Mouse (Mus musculus): ENCODE results near the gene Ccdc71. TPM values are rescaled to one million over a fixed set of nuclear protein-coding genes. Genes with fewer than 3 reads are reported as not detected.

The Ccdc71 gene
- polyA plus RNA-seq, 1 experiment from 2014 or later = 49.6 TPM

DNA sequence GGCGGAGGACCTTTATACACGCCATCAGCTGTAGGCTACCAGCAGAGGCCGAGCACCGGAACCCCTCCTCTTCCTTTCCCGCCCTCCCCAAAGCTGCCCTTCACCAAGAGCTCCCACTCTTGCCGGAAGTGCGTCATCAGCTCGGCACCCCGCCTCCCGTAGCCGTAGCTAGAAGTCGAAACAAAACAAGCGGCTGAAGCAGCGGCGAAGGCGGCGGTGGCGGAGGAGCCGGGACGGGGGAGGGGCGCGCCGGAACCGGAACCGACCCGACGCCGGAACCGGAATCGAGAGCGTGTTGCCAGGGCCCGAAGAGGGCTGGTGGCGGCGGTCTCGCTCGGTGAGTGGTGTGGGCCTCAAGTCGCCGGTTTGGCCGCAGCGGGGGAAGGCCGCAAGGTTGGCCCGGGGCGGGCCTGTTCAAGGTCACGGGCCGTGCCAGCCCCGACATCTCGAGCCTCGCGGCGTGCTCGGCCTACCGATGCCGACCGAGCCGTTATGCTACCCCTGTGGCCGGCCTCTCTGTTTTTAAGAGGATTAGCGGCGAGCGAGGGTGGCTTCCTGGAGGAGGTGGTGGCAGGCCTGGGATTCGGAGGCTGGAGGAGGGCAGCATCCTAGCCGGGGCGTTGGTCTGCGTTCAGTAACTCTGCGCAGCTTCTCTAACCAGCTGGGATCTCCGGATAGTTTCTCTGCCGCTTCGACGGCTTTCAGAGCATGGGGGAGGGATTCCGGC lies 30.4 kb downstream of the Ccdc71 start, which contains the start of gene Usp19:
Usp19 (plus strand) TSS at position 44 of the 727 bp plus-strand sequence.
- Histone ChIP-seq H3K9ac (ENCODE audit: low read length) (peak within 1 kb of the TSS; percentile 96), H3K9me3 (replicated peaks; ENCODE audit: control insufficient read depth, low read length) (no peaks in the 10 kb centered on the region), H3K27me3 (replicated peaks; ENCODE audit: control insufficient read depth, insufficient read depth, low read length) (no peaks in the 10 kb centered on the region), H3K4me1 (ENCODE audit: control insufficient read depth, insufficient read depth, low read length) (peaks cover 15% of the 10 kb centered on the region), H3K27ac (ENCODE audit: low read depth, low read length) (peak within 1 kb of the TSS; percentile 96), H3K4me2 (ENCODE audit: low read length) (peak within 1 kb of the TSS; percentile 94), H3K4me3 (ENCODE audit: low read depth, low read length) (peak within 1 kb of the TSS; percentile 98), H3K36me3 (ENCODE audit: control insufficient read depth, insufficient read depth, low read length) (peaks cover 71% of the 10 kb centered on the region)
- under 1% methylated on average over 69 of the region's 69 CpGs for WGBS
- ATAC-seq (peak; percentile 97), DNase-seq (ENCODE audit: low spot score) (peak; percentile 98)

GRCm38 (mm10) chr9:108491286-108491580 lies 30.9 kb downstream of the Ccdc71 start:
- Histone ChIP-seq H3K4me2 (ENCODE audit: low read length) (peak overlapping the region; percentile 94), H3K27me3 (replicated peaks; ENCODE audit: control insufficient read depth, insufficient read depth, low read length) (no peaks in the 10 kb centered on the region), H3K9ac (ENCODE audit: low read length) (peak overlapping the region; percentile 96), H3K4me1 (ENCODE audit: control insufficient read depth, insufficient read depth, low read length) (peaks cover 15% of the 10 kb centered on the region), H3K27ac (ENCODE audit: low read depth, low read length) (peak overlapping the region; percentile 96), H3K4me3 (ENCODE audit: low read depth, low read length) (peak overlapping the region; percentile 98), H3K36me3 (ENCODE audit: control insufficient read depth, insufficient read depth, low read length) (peaks cover 73% of the 10 kb centered on the region), H3K9me3 (replicated peaks; ENCODE audit: control insufficient read depth, low read length) (no peaks in the 10 kb centered on the region)
- ATAC-seq = no peak; the same call in 1 of the 2 replicates
- no peak for DNase-seq (ENCODE audit: low spot score)
- WGBS = 12% methylated on average over 12 of the region's 12 CpGs

GRCm38 (mm10) chr9:108492043-108492750 lies 31.9 kb downstream of the Ccdc71 start:
- peak overlapping the region; percentile 96 for H3K9ac ChIP-seq (ENCODE audit: low read length)
- peaks cover 74% of the 10 kb centered on the region for H3K36me3 ChIP-seq (ENCODE audit: control insufficient read depth, insufficient read depth, low read length)
- no peaks in the 10 kb centered on the region for H3K9me3 ChIP-seq (replicated peaks; ENCODE audit: control insufficient read depth, low read length)
- peak overlapping the region; percentile 98 for H3K4me3 ChIP-seq (ENCODE audit: low read depth, low read length)
- no peak for DNase-seq (ENCODE audit: low spot score)
- no peak overlapping the region for H3K27ac ChIP-seq (ENCODE audit: low read depth, low read length)
- H3K27me3 ChIP-seq (replicated peaks; ENCODE audit: control insufficient read depth, insufficient read depth, low read length) = no peaks in the 10 kb centered on the region
- 91% methylated on average over 16 of the region's 16 CpGs for WGBS
- peaks cover 15% of the 10 kb centered on the region for H3K4me1 ChIP-seq (ENCODE audit: control insufficient read depth, insufficient read depth, low read length)
- no peak for ATAC-seq
- peak overlapping the region; percentile 94 for H3K4me2 ChIP-seq (ENCODE audit: low read length)

DNA sequence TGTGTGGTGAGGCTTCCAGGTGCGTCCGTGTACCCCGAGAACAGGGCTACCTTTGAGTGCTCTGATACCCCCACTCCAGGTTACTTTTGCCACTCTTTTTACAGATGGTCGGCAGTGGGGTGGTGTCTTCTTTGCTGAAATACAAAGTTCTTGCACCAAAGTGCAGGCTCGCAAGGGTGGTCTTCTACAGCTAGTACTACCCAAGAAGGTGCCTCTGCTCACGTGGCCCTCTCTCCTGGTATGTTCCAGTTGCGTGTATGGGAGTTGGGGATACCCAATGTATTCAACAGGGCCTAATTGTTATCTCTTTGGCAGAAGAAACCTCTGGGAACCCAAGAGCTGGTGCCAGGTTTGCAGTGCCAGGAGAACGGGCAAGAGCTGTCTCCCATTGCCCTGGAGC lies 32.9 kb downstream of the Ccdc71 start:
- 94% methylated on average over 8 of the region's 8 CpGs for WGBS
- no peak overlapping the region for H3K4me3 ChIP-seq (ENCODE audit: low read depth, low read length)
- no peak for ATAC-seq
- H3K9ac ChIP-seq (ENCODE audit: low read length) = no peak overlapping the region
- H3K9me3 ChIP-seq (replicated peaks; ENCODE audit: control insufficient read depth, low read length) = no peaks in the 10 kb centered on the region
- no peak for DNase-seq (ENCODE audit: low spot score)
- peaks cover 15% of the 10 kb centered on the region for H3K4me1 ChIP-seq (ENCODE audit: control insufficient read depth, insufficient read depth, low read length)
- H3K4me2 ChIP-seq (ENCODE audit: low read length) = no peak overlapping the region
- H3K27ac ChIP-seq (ENCODE audit: low read depth, low read length) = no peak overlapping the region
- peaks cover 76% of the 10 kb centered on the region for H3K36me3 ChIP-seq (ENCODE audit: control insufficient read depth, insufficient read depth, low read length)
- H3K27me3 ChIP-seq (replicated peaks; ENCODE audit: control insufficient read depth, insufficient read depth, low read length) = no peaks in the 10 kb centered on the region

GRCm38 (mm10) chr9:108494146-108494825 lies 34.0 kb downstream of the Ccdc71 start:
- Histone ChIP-seq H3K36me3 (ENCODE audit: control insufficient read depth, insufficient read depth, low read length) (peaks cover 76% of the 10 kb centered on the region), H3K27me3 (replicated peaks; ENCODE audit: control insufficient read depth, insufficient read depth, low read length) (no peaks in the 10 kb centered on the region), H3K4me3 (ENCODE audit: low read depth, low read length) (no peak overlapping the region), H3K4me2 (ENCODE audit: low read length) (no peak overlapping the region), H3K4me1 (ENCODE audit: control insufficient read depth, insufficient read depth, low read length) (peaks cover 15% of the 10 kb centered on the region), H3K27ac (ENCODE audit: low read depth, low read length) (no peak overlapping the region), H3K9me3 (replicated peaks; ENCODE audit: control insufficient read depth, low read length) (no peaks in the 10 kb centered on the region), H3K9ac (ENCODE audit: low read length) (no peak overlapping the region)
- ATAC-seq = no peak
- 96% methylated on average over 19 of the region's 19 CpGs for WGBS
- no peak for DNase-seq (ENCODE audit: low spot score)

- H3K27ac ChIP-seq (ENCODE audit: low read depth, low read length) = no peak overlapping the region
- H3K4me1 ChIP-seq (ENCODE audit: control insufficient read depth, insufficient read depth, low read length) = peaks cover 15% of the 10 kb centered on the region
- no peak overlapping the region for H3K4me2 ChIP-seq (ENCODE audit: low read length)
- no peak for ATAC-seq
- 86% methylated on average over 10 of the region's 10 CpGs for WGBS
- DNase-seq (ENCODE audit: low spot score) = no peak
- H3K9ac ChIP-seq (ENCODE audit: low read length) = no peak overlapping the region
- peaks cover 81% of the 10 kb centered on the region for H3K36me3 ChIP-seq (ENCODE audit: control insufficient read depth, insufficient read depth, low read length)
- H3K9me3 ChIP-seq (replicated peaks; ENCODE audit: control insufficient read depth, low read length) = no peaks in the 10 kb centered on the region
- no peak overlapping the region for H3K4me3 ChIP-seq (ENCODE audit: low read depth, low read length)
- H3K27me3 ChIP-seq (replicated peaks; ENCODE audit: control insufficient read depth, insufficient read depth, low read length) = no peaks in the 10 kb centered on the region
These were observed 34.6 kb downstream of the Ccdc71 start for GRCm38 (mm10) chr9:108494905-108495304.

- Histone ChIP-seq H3K27ac (ENCODE audit: low read depth, low read length) (no peak overlapping the region), H3K4me1 (ENCODE audit: control insufficient read depth, insufficient read depth, low read length) (no peaks in the 10 kb centered on the region), H3K4me2 (ENCODE audit: low read length) (no peak overlapping the region), H3K9ac (ENCODE audit: low read length) (no peak overlapping the region), H3K9me3 (replicated peaks; ENCODE audit: control insufficient read depth, low read length) (no peaks in the 10 kb centered on the region), H3K27me3 (replicated peaks; ENCODE audit: control insufficient read depth, insufficient read depth, low read length) (no peaks in the 10 kb centered on the region), H3K36me3 (ENCODE audit: control insufficient read depth, insufficient read depth, low read length) (peaks cover 91% of the 10 kb centered on the region), H3K4me3 (ENCODE audit: low read depth, low read length) (no peak overlapping the region)
- ATAC-seq (no peak), DNase-seq (ENCODE audit: low spot score) (no peak)
- 93% methylated on average over 7 of the region's 7 CpGs for WGBS
These were observed 38.9 kb downstream of the Ccdc71 start for GRCm38 (mm10) chr9:108499231-108499630.

DNA sequence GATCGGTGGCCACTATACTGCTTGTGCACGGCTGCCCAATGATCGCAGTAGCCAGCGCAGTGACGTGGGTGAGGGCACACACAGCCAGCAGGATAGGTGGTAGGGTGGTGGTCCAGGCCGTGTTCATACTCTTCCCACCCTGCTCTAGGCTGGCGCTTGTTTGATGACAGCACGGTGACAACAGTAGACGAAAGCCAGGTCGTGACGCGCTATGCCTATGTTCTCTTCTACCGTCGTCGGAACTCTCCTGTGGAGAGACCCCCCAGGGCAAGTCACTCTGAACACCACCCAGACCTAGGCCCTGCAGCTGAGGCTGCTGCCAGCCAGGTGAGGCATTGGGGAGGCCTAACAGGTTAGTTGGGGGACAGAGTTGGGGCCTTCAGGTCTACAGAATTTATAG lies 39.6 kb downstream of the Ccdc71 start:
- no peak overlapping the region for H3K4me3 ChIP-seq (ENCODE audit: low read depth, low read length)
- no peak overlapping the region for H3K27ac ChIP-seq (ENCODE audit: low read depth, low read length)
- 95% methylated on average over 15 of the region's 15 CpGs for WGBS
- H3K27me3 ChIP-seq (replicated peaks; ENCODE audit: control insufficient read depth, insufficient read depth, low read length) = no peaks in the 10 kb centered on the region
- no peaks in the 10 kb centered on the region for H3K4me1 ChIP-seq (ENCODE audit: control insufficient read depth, insufficient read depth, low read length)
- H3K36me3 ChIP-seq (ENCODE audit: control insufficient read depth, insufficient read depth, low read length) = peaks cover 84% of the 10 kb centered on the region
- no peak overlapping the region for H3K4me2 ChIP-seq (ENCODE audit: low read length)
- H3K9ac ChIP-seq (ENCODE audit: low read length) = no peak overlapping the region
- ATAC-seq (no peak), DNase-seq (ENCODE audit: low spot score) (no peak)
- no peaks in the 10 kb centered on the region for H3K9me3 ChIP-seq (replicated peaks; ENCODE audit: control insufficient read depth, low read length)

All from forebrain, embryonic 14.5 days (tissue).